Mouse (Mus musculus) spleen, adult 2 months (tissue): ENCODE measurements around the gene Igf2bp3.

Experiments
- CTCF ChIP-seq: fragments of 200-500 bp; IDR thresholded peaks from 2 replicates; pipeline ENCODE4 v1.5.1; 2011; ENCODE audit warnings: mild to moderate bottlenecking, inconsistent platforms; ENCODE audit not compliant: insufficient read depth, insufficient read length, insufficient replicate concordance; ENCODE audit errors: extremely low read depth
- POLR2A ChIP-seq: fragments of 200-500 bp; IDR thresholded peaks from 2 replicates; pipeline ENCODE4 v1.6.1; 2011; ENCODE audit warnings: low read depth, low read length, inconsistent platforms

DNA sequence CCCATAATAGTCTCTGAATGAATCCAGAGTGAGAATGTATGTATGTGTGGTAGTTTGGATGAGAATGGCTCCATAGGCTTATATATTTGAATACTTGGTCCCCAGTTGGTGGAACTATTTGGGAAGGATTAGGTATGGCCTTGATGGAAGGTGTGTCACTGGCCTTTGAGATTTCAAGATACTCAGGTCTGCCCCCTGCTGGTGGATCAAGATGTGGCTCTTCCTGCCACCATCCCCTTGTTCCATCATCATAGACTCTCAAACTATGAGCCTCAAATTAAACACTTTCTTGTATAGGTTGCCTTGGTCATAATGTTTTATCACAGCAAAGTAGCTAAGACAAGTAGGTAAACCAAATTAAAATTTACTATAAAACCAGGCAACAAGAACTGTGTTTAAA is 25.4 kb downstream of the Igf2bp3 start:
- TF ChIP-seq POLR2A (no peak), CTCF (peak; percentile 20; the same call in 1 of the 2 replicates)
